Mouse (Mus musculus): ENCODE results near the gene P4ha2. TPM values are rescaled to one million over a fixed set of nuclear protein-coding genes. Genes with fewer than 3 reads are reported as not detected.

P4ha2 gene
- polyA plus RNA-seq, 1 experiment from 2014 or later, result 6.8 TPM

Other genes starting within 250 kb of the P4ha2 start
- 0.39 TPM in 1 of 2 replicates, not detected in the other for gene Gm12216, start 240.8 kb upstream of the P4ha2 start, polyA plus RNA-seq (2015; fragmentation: Nextera tagmentation; extraction: Ambion mirVana)
- 11.8 and 12.0 TPM in 2 replicates for gene Slc22a5, start 208.4 kb upstream of the P4ha2 start, polyA plus RNA-seq (2015; fragmentation: Nextera tagmentation; extraction: Ambion mirVana)
- 1.3 and 2.1 TPM in 2 replicates for gene Slc22a21, start 119.8 kb upstream of the P4ha2 start, polyA plus RNA-seq (2015; fragmentation: Nextera tagmentation; extraction: Ambion mirVana)
- 0.87 and 2.2 TPM in 2 replicates for gene Slc22a4, start 72.0 kb upstream of the P4ha2 start, polyA plus RNA-seq (2015; fragmentation: Nextera tagmentation; extraction: Ambion mirVana)
- gene Pdlim4, start 31.1 kb upstream of the P4ha2 start, polyA plus RNA-seq (2015; fragmentation: Nextera tagmentation; extraction: Ambion mirVana), result 45.3 and 49.5 TPM in 2 replicates
- gene Csf2, start 149.6 kb downstream of the P4ha2 start, polyA plus RNA-seq (2015; fragmentation: Nextera tagmentation; extraction: Ambion mirVana), result not detected in 2 replicates
- gene Il3, start 167.2 kb downstream of the P4ha2 start, polyA plus RNA-seq (2015; fragmentation: Nextera tagmentation; extraction: Ambion mirVana), result not detected in 2 replicates
- gene Acsl6, start 203.7 kb downstream of the P4ha2 start, polyA plus RNA-seq (2015; fragmentation: Nextera tagmentation; extraction: Ambion mirVana), result 38.5 and 40.9 TPM in 2 replicates